Mouse (Mus musculus): ENCODE measurements around the gene Srp9. TPM values are rescaled to one million over a fixed set of nuclear protein-coding genes. Genes with fewer than 3 reads are reported as not detected.

The Srp9 gene
- polyA plus RNA-seq, 1 experiment from 2014 or later, result 165 TPM

GRCm38 (mm10) chr1:182110708-182111385 lies 13.7 kb upstream of the Srp9 start:
- H3K4me3 ChIP-seq, result no peak overlapping the region
- H3K27me3 ChIP-seq (ENCODE audit: low read depth, poor library complexity, severe bottlenecking), result peaks cover 8% of the 10 kb centered on the region; the same call in 1 of the 2 replicates
- no peaks in the 10 kb centered on the region for H3K36me3 ChIP-seq
- DNase-seq (ENCODE audit: low spot score), result no peak
- H3K4me1 ChIP-seq, result peaks cover 28% of the 10 kb centered on the region
- peak overlapping the region; percentile 57 for H3K27ac ChIP-seq (replicated peaks)
- no peaks in the 10 kb centered on the region for H3K9me3 ChIP-seq (replicated peaks)
- WGBS, result 81% methylated on average over 15 of the region's 15 CpGs

- H3K27ac ChIP-seq (replicated peaks), result no peak overlapping the region
- H3K27me3 ChIP-seq (ENCODE audit: low read depth, poor library complexity, severe bottlenecking), result peaks cover 8% of the 10 kb centered on the region; the same call in 1 of the 2 replicates
- H3K36me3 ChIP-seq, result no peaks in the 10 kb centered on the region
- 89% methylated on average over 14 of the region's 14 CpGs for WGBS
- H3K4me3 ChIP-seq, result no peak overlapping the region
- DNase-seq (ENCODE audit: low spot score), result no peak
- peaks cover 28% of the 10 kb centered on the region for H3K4me1 ChIP-seq
- no peaks in the 10 kb centered on the region for H3K9me3 ChIP-seq (replicated peaks)
Observed at GRCm38 (mm10) chr1:182111386-182112317, 12.9 kb upstream of the Srp9 start.

- Histone ChIP-seq H3K4me3 (no peak overlapping the region), H3K4me1 (peaks cover 28% of the 10 kb centered on the region), H3K27me3 (ENCODE audit: low read depth, poor library complexity, severe bottlenecking) (peaks cover 8% of the 10 kb centered on the region; the same call in 1 of the 2 replicates), H3K9me3 (replicated peaks) (no peaks in the 10 kb centered on the region), H3K36me3 (no peaks in the 10 kb centered on the region), H3K27ac (replicated peaks) (no peak overlapping the region)
- no peak for DNase-seq (ENCODE audit: low spot score)
- WGBS, result 96% methylated on average over 15 of the region's 15 CpGs
Observed at GRCm38 (mm10) chr1:182112385-182112784, 12.2 kb upstream of the Srp9 start.

- Histone ChIP-seq H3K4me1 (peaks cover 28% of the 10 kb centered on the region), H3K36me3 (no peaks in the 10 kb centered on the region), H3K27ac (replicated peaks) (no peak overlapping the region), H3K4me3 (no peak overlapping the region), H3K9me3 (replicated peaks) (no peaks in the 10 kb centered on the region), H3K27me3 (ENCODE audit: low read depth, poor library complexity, severe bottlenecking) (peaks cover 8% of the 10 kb centered on the region; the same call in 1 of the 2 replicates)
- DNase-seq (ENCODE audit: low spot score), result no peak
- WGBS, result 88% methylated on average over 11 of the region's 11 CpGs
Observed at GRCm38 (mm10) chr1:182113131-182113530, 11.4 kb upstream of the Srp9 start.

GRCm38 (mm10) chr1:182113587-182114500 lies 10.7 kb upstream of the Srp9 start:
- Histone ChIP-seq H3K27me3 (ENCODE audit: low read depth, poor library complexity, severe bottlenecking) (peaks cover 8% of the 10 kb centered on the region; the same call in 1 of the 2 replicates), H3K27ac (replicated peaks) (no peak overlapping the region), H3K36me3 (no peaks in the 10 kb centered on the region), H3K4me3 (no peak overlapping the region), H3K4me1 (peaks cover 28% of the 10 kb centered on the region), H3K9me3 (replicated peaks) (no peaks in the 10 kb centered on the region)
- WGBS, result 38% methylated on average over 19 of the region's 19 CpGs
- DNase-seq (ENCODE audit: low spot score), result no peak

- Histone ChIP-seq H3K27me3 (ENCODE audit: low read depth, poor library complexity, severe bottlenecking) (peaks cover 8% of the 10 kb centered on the region; the same call in 1 of the 2 replicates), H3K4me1 (peaks cover 28% of the 10 kb centered on the region), H3K36me3 (no peaks in the 10 kb centered on the region), H3K4me3 (no peak overlapping the region), H3K27ac (replicated peaks) (no peak overlapping the region), H3K9me3 (replicated peaks) (no peaks in the 10 kb centered on the region)
- DNase-seq (ENCODE audit: low spot score), result no peak
- 28% methylated on average over 5 of the region's 5 CpGs for whole genome bisulfite sequencing
Observed at GRCm38 (mm10) chr1:182115197-182115596, 9.3 kb upstream of the Srp9 start.

GRCm38 (mm10) chr1:182115651-182116408 lies 8.7 kb upstream of the Srp9 start:
- Histone ChIP-seq H3K4me1 (peaks cover 23% of the 10 kb centered on the region), H3K4me3 (no peak overlapping the region), H3K36me3 (no peaks in the 10 kb centered on the region), H3K27ac (replicated peaks) (no peak overlapping the region), H3K27me3 (ENCODE audit: low read depth, poor library complexity, severe bottlenecking) (peaks cover 8% of the 10 kb centered on the region; the same call in 1 of the 2 replicates), H3K9me3 (replicated peaks) (no peaks in the 10 kb centered on the region)
- no peak for DNase-seq (ENCODE audit: low spot score)
- 57% methylated on average over 7 of the region's 7 CpGs for WGBS

GRCm38 (mm10) chr1:182122413-182122812 lies 2.1 kb upstream of the Srp9 start:
- H3K9me3 ChIP-seq (replicated peaks), result no peaks in the 10 kb centered on the region
- H3K4me3 ChIP-seq, result no peak overlapping the region

GRCm38 (mm10) chr1:182124924-182125368 lies 409 bp downstream of the Srp9 start:
- under 1% methylated on average over 33 of the region's 33 CpGs for WGBS
- peaks cover 18% of the 10 kb centered on the region for H3K4me1 ChIP-seq

More at GRCm38 (mm10) chr1:182122413-182122812, 2.1 kb upstream of the Srp9 start:
- Histone ChIP-seq H3K36me3 (peaks cover 7% of the 10 kb centered on the region; the same call in 1 of the 2 replicates), H3K4me1 (peaks cover 18% of the 10 kb centered on the region), H3K27me3 (ENCODE audit: low read depth, poor library complexity, severe bottlenecking) (no peaks in the 10 kb centered on the region), H3K27ac (replicated peaks) (no peak overlapping the region)
- WGBS, result 88% methylated on average over 4 of the region's 4 CpGs
- DNase-seq (ENCODE audit: low spot score), result no peak

GRCm38 (mm10) chr1:182130830-182131229 lies 6.3 kb downstream of the Srp9 start:
- H3K4me1 ChIP-seq, result peaks cover 9% of the 10 kb centered on the region
- no peak overlapping the region for H3K4me3 ChIP-seq
- no peak for DNase-seq (ENCODE audit: low spot score)
- 53% methylated on average over 2 of the region's 2 CpGs for WGBS
- peaks cover 52% of the 10 kb centered on the region for H3K36me3 ChIP-seq
- no peaks in the 10 kb centered on the region for H3K9me3 ChIP-seq (replicated peaks)
- no peaks in the 10 kb centered on the region for H3K27me3 ChIP-seq (ENCODE audit: low read depth, poor library complexity, severe bottlenecking)
- H3K27ac ChIP-seq (replicated peaks), result no peak overlapping the region

More at GRCm38 (mm10) chr1:182124924-182125368, 409 bp downstream of the Srp9 start:
- Histone ChIP-seq H3K27me3 (ENCODE audit: low read depth, poor library complexity, severe bottlenecking) (no peaks in the 10 kb centered on the region), H3K36me3 (peaks cover 31% of the 10 kb centered on the region), H3K9me3 (replicated peaks) (no peaks in the 10 kb centered on the region), H3K4me3 (peak overlapping the region; percentile 88), H3K27ac (replicated peaks) (peak overlapping the region; percentile 89)
- peak; percentile 87 for DNase-seq (ENCODE audit: low spot score)

Measured in midbrain, embryonic 10.5 days (tissue).